Mouse (Mus musculus) adrenal gland, postnatal 10 days (tissue): ENCODE data around the gene Ly9. TPM values are rescaled to one million over a fixed set of nuclear protein-coding genes. Genes with fewer than 3 reads are reported as not detected.

Experiments
- DNase-seq: peaks from one replicate; pipeline ENCODE4 v3.0.0; 2021; ENCODE audit warnings: mixed read lengths
- microRNA-seq: library from miRNA; unstranded; fragments of <30 nt; microRNA quantifications from one replicate; pipeline ENCODE4 v1.2.0, GENCODE M21; 2021
- total RNA-seq, 2 experiments: library from RNA; stranded (reverse); gene quantifications; 2 replicates each; pipeline ENCODE4 v1.2.3; 2021

Ly9 gene
- total RNA-seq, 2 experiments from 2014 or later: 1.7 to 2.2 TPM

GRCm38 (mm10) chr1:171577168-171577567, 30.0 kb downstream of the Ly9 start:
- DNase-seq: no peak

GRCm38 (mm10) chr1:171568436-171568835, 38.8 kb downstream of the Ly9 start:
- no peak for DNase-seq

- DNase-seq: peak; percentile 77
Observed at GRCm38 (mm10) chr1:171566777-171567176, 40.4 kb downstream of the Ly9 start.

GRCm38 (mm10) chr1:171565888-171566287, 41.3 kb downstream of the Ly9 start:
- no peak for DNase-seq

GRCm38 (mm10) chr1:171564247-171564646, 43.0 kb downstream of the Ly9 start:
- DNase-seq: no peak

- DNase-seq: no peak
Observed at GRCm38 (mm10) chr1:171563042-171563441, 44.2 kb downstream of the Ly9 start.

GRCm38 (mm10) chr1:171561639-171562225, 45.5 kb downstream of the Ly9 start:
- no peak for DNase-seq

- DNase-seq: no peak
Observed at GRCm38 (mm10) chr1:171561200-171561599, 46.0 kb downstream of the Ly9 start.

- no peak for DNase-seq
Observed at GRCm38 (mm10) chr1:171560262-171560661, 46.9 kb downstream of the Ly9 start.

GRCm38 (mm10) chr1:171558898-171559297, 48.3 kb downstream of the Ly9 start, which contains the start of gene Cd244a:
Gene Cd244a, plus strand, starts transcription at chr1:171559193.
- no peak for DNase-seq

- DNase-seq: no peak
Observed at GRCm38 (mm10) chr1:171558407-171558806, 48.8 kb downstream of the Ly9 start.

GRCm38 (mm10) chr1:171556366-171556765, 50.8 kb downstream of the Ly9 start:
- DNase-seq: no peak

GRCm38 (mm10) chr1:171553359-171554341, 53.6 kb downstream of the Ly9 start:
- no peak for DNase-seq

- DNase-seq: no peak
Observed at GRCm38 (mm10) chr1:171552230-171552629, 55.0 kb downstream of the Ly9 start.

GRCm38 (mm10) chr1:171551326-171551725, 55.9 kb downstream of the Ly9 start:
- DNase-seq: no peak

- no peak for DNase-seq
Observed at GRCm38 (mm10) chr1:171540694-171541093, 66.5 kb downstream of the Ly9 start.

Small RNA genes within 50 kb of the gene (microRNA-seq; reads per million reads assigned to microRNA genes)
- not detected for gene Mir7683

Other genes with a start within 250 kb of the Ly9 start
- 1 to 10 TPM; 5.3 to 5.7 TPM for gene Klhdc9, start 246.6 kb downstream of the Ly9 start, total RNA-seq
- gene Nectin4, start 237.3 kb downstream of the Ly9 start, total RNA-seq: under 1 TPM; 0.12 to 0.21 TPM
- gene Arhgap30, start 218.5 kb downstream of the Ly9 start, total RNA-seq: 1 to 10 TPM; 5.1 to 6.1 TPM
- 10 to 100 TPM; 53.5 to 67.7 TPM for gene Usf1, start 196.1 kb downstream of the Ly9 start, total RNA-seq
- 10 to 100 TPM; 16.6 to 36.1 TPM for gene Tstd1, start 188.5 kb downstream of the Ly9 start, total RNA-seq
- gene F11r, start 169.9 kb downstream of the Ly9 start, total RNA-seq: 10 to 100 TPM; 64.9 to 66.2 TPM
- 1 to 10 TPM; 5.9 to 6.7 TPM for gene Alyref2, start 103.9 kb downstream of the Ly9 start, total RNA-seq
- gene Itln1, start 72.1 kb downstream of the Ly9 start, total RNA-seq: not detected
- 1 to 10 TPM in 1 of 2 experiments, under 1 TPM in 1; 0.82 to 1.1 TPM for gene Cd244a, start 48.2 kb downstream of the Ly9 start, total RNA-seq
- gene Slamf7, start 45.6 kb upstream of the Ly9 start, total RNA-seq: 1 to 10 TPM; 1.1 TPM
- gene Cd48, start 74.6 kb upstream of the Ly9 start, total RNA-seq: 1 to 10 TPM; 4.7 TPM
- under 1 TPM; 0.45 to 0.54 TPM for gene Slamf1, start 159.7 kb upstream of the Ly9 start, total RNA-seq
- 1 to 10 TPM; 5.3 to 6.2 TPM for gene Cd84, start 232.3 kb upstream of the Ly9 start, total RNA-seq